Mouse (Mus musculus): Measurements from ENCODE around the gene Ip6k2.

GRCm38 (mm10) chr9:108759121-108759520 is 24.5 kb upstream of the Ip6k2 start:
- no peak for TF ChIP-seq CTCF (IDR thresholded peaks at IDR 0.05; ENCODE audit: insufficient read depth, low read depth, low read length)
- TF ChIP-seq POLR2A (IDR thresholded peaks at IDR 0.05; ENCODE audit: insufficient read depth, low read depth, low read length), result no peak
